Comparison of ENCODE assay signal across 10 mouse cellular contexts in genomic region chr2:30588985-30589511, GRCm38 (mm10). TPM values are rescaled to one million over a fixed set of nuclear protein-coding genes. Genes with fewer than 3 reads are reported as not detected.
A peak's percentile ranks its signal among the peaks of the same experiment; 100 is the strongest.
DNase-seq lines count a peak whose midpoint lies in the region; ATAC-seq and TF ChIP-seq lines count a peak whose summit lies in the region.
"Had no signal": no experiment of that assay in that cellular context is flagged by ENCODE, and none has a peak within 500 bp of the region (broad histone marks: within the 10 kb centered on the region; RNA-seq: fewer than 3 reads in every experiment).

No protein-coding gene starts in this region.

- H3K27ac ChIP-seq in heart, embryonic 14.5 days (replicated peaks in 1 of 2; ENCODE audit: control insufficient read depth in 1 of 2, insufficient read depth in 1 of 2, low read depth in 2 of 2, low read length in 2 of 2) = no peak overlapping the region
- 0 out of 2 replicates have a peak overlapping the region, but pooled peaks have one; percentile 7 for H3K27ac ChIP-seq in limb, embryonic 15.5 days
- no peak overlapping the region for H3K27ac ChIP-seq in thymus, adult 2 months (ENCODE audit: control insufficient read depth, insufficient read depth, low read length)
- H3K27ac ChIP-seq: macrophage had no signal

- TF ChIP-seq CTCF in C2C12 (IDR thresholded peaks at IDR 0.05; ENCODE audit: control insufficient read depth, insufficient read depth, insufficient read length) = no peak
- TF ChIP-seq CTCF in thymus, adult 2 months (IDR thresholded peaks at IDR 0.05; ENCODE audit: borderline replicate concordance, control insufficient read depth, extremely low read depth, insufficient read depth, low read length, poor library complexity) = no peak

- H3K79me2 ChIP-seq in C2C12 (ENCODE audit: control insufficient read depth, insufficient read depth) = no peaks in the 10 kb centered on the region

- peak; percentile 18; the same call in 1 of the 2 replicates for ATAC-seq in heart, embryonic 14.5 days (ENCODE audit: insufficient number of reproducible peaks, insufficient read depth, low FRiP score, low read depth)
- ATAC-seq in limb, embryonic 15.5 days (ENCODE audit: insufficient number of reproducible peaks, low FRiP score, low TSS enrichment, low read depth) = no peak

- no peak for TF ChIP-seq POLR2A in thymus, adult 2 months (IDR thresholded peaks at IDR 0.05; ENCODE audit: control insufficient read depth, extremely low read depth, insufficient read depth, low read length, poor library complexity)

- H3K4me3 ChIP-seq in C2C12 (ENCODE audit: insufficient read depth, poor library complexity, severe bottlenecking) = no peak overlapping the region
- no peak overlapping the region for H3K4me3 ChIP-seq in heart, embryonic 14.5 days (ENCODE audit: control insufficient read depth in 1 of 2, insufficient read depth in 1 of 2, low read depth in 1 of 2, low read length in 2 of 2)
- H3K4me3 ChIP-seq in limb, embryonic 15.5 days = no peak overlapping the region
- no peak overlapping the region for H3K4me3 ChIP-seq in thymus, adult 2 months (ENCODE audit: control insufficient read depth, insufficient read depth, low read length)

- DNase-seq in adrenal gland, postnatal 14 days = peak; percentile 58
- no peak for DNase-seq in adrenal gland, postnatal 4 days (ENCODE audit: low spot score in 2 of 2)
- DNase-seq in left cerebral cortex, adult 9 months (ENCODE audit: low spot score in 2 of 2) = no peak
- DNase-seq in thymus, adult 2 months = no peak
- no peak for DNase-seq in embryo, embryonic 10 days (ENCODE audit: low spot score)
- DNase-seq: cerebellum, adult 2 months had no signal

- no peaks in the 10 kb centered on the region for H3K79me3 ChIP-seq in C2C12 (ENCODE audit: low read depth)

- no peaks in the 10 kb centered on the region for H3K27me3 ChIP-seq in C2C12 (ENCODE audit: control insufficient read depth, insufficient read depth, insufficient read length)
- H3K27me3 ChIP-seq in heart, embryonic 14.5 days (ENCODE audit: control insufficient read depth, insufficient read depth, low read length) = no peaks in the 10 kb centered on the region
- H3K27me3 ChIP-seq in limb, embryonic 15.5 days = no peaks in the 10 kb centered on the region
- H3K27me3 ChIP-seq in thymus, adult 2 months (ENCODE audit: control insufficient read depth, insufficient read depth, low read length) = no peaks in the 10 kb centered on the region

- H3K9ac ChIP-seq in heart, embryonic 14.5 days (ENCODE audit: low read length) = no peak overlapping the region
- no peak overlapping the region for H3K9ac ChIP-seq in limb, embryonic 15.5 days

- H3K4me2 ChIP-seq in heart, embryonic 14.5 days (ENCODE audit: low read length) = no peak overlapping the region
- no peak overlapping the region for H3K4me2 ChIP-seq in limb, embryonic 15.5 days

- H3K9me3 ChIP-seq in heart, embryonic 14.5 days (ENCODE audit: control insufficient read depth, low read length) = no peaks in the 10 kb centered on the region
- H3K9me3 ChIP-seq in limb, embryonic 15.5 days = no peaks in the 10 kb centered on the region

- H3K4me1 ChIP-seq in heart, embryonic 14.5 days (ENCODE audit: control insufficient read depth in 2 of 2, insufficient read depth in 2 of 2, low read length in 2 of 2) = peaks cover 8 to 11% of the 10 kb centered on the region in 2 experiments
- H3K4me1 ChIP-seq in limb, embryonic 15.5 days = peaks cover 30% of the 10 kb centered on the region
- peaks cover 43% of the 10 kb centered on the region for H3K4me1 ChIP-seq in thymus, adult 2 months (replicated peaks; ENCODE audit: control insufficient read depth, insufficient read depth, low read length)

- WGBS in heart, embryonic 14.5 days = 68% methylated on average over 4 of the region's 4 CpGs
- WGBS in limb, embryonic 15.5 days = 85% methylated on average over 4 of the region's 4 CpGs
- WGBS in thymus, adult 2 months = 93% methylated on average over 4 of the region's 4 CpGs

- H3ac ChIP-seq in C2C12 (ENCODE audit: control insufficient read depth, insufficient read length, low read depth) = no peak overlapping the region

- no peaks in the 10 kb centered on the region for H3K36me3 ChIP-seq in C2C12 (ENCODE audit: control insufficient read depth, insufficient read depth)
- H3K36me3 ChIP-seq in heart, embryonic 14.5 days (ENCODE audit: control insufficient read depth, insufficient read depth, low read length) = no peaks in the 10 kb centered on the region
- no peaks in the 10 kb centered on the region for H3K36me3 ChIP-seq in limb, embryonic 15.5 days
- H3K36me3 ChIP-seq in thymus, adult 2 months (ENCODE audit: control insufficient read depth, insufficient read depth, low read length) = no peaks in the 10 kb centered on the region

TF ChIP-seq in C2C12, 6 proteins besides CTCF, POLR2A, EP300 and RAD21:
- TF ChIP-seq CEBPB (IDR thresholded peaks at IDR 0.05; ENCODE audit: low read depth) (peak; percentile 39), MYOG (IDR thresholded peaks at IDR 0.05; ENCODE audit: control insufficient read depth, extremely low read depth, insufficient read length) (no peak), USF1 (IDR thresholded peaks at IDR 0.05; ENCODE audit: low read depth) (no peak), MAX (IDR thresholded peaks at IDR 0.05) (no peak), MYOD1 (IDR thresholded peaks at IDR 0.05; ENCODE audit: control insufficient read depth, insufficient read length, low read depth) (no peak)

RNA-seq across cellular contexts. Expression of gene Cstad, which starts 5.8 kb away (rescaled TPM):
- 1.6 and 3.5 TPM in 2 replicates for total RNA-seq in adrenal gland, postnatal 14 days (2021)
- total RNA-seq in adrenal gland, postnatal 4 days (2021) = 1 to 10 TPM; 6.7 to 7.3 TPM
- polyA plus RNA-seq in C2C12 (2012; fragmentation: generic; extraction: Trizol) = 0.47 TPM
- 3.2 and 3.8 TPM in 2 replicates for polyA plus RNA-seq in heart, embryonic 14.5 days (2014; fragmentation: Nextera tagmentation; extraction: Ambion mirVana)
- polyA plus RNA-seq in limb, embryonic 15.5 days (2015; fragmentation: Nextera tagmentation; extraction: Ambion mirVana) = 2.0 and 2.2 TPM in 2 replicates
- polyA plus RNA-seq in thymus, adult 2 months (2012; rRNA removed) = 1.7 and 2.9 TPM in 2 replicates
